In genomic region chr6:136428412-136428811, GRCm38 (mm10) we compare ENCODE assay signal across 26 mouse cellular contexts. TPM values are rescaled to one million over a fixed set of nuclear protein-coding genes. Genes with fewer than 3 reads are reported as not detected.
DNase-seq lines count a peak whose midpoint lies in the region; ATAC-seq and TF ChIP-seq lines count a peak whose summit lies in the region.
"Had no signal": no experiment of that assay in that cellular context is flagged by ENCODE, and none has a peak within 500 bp of the region (broad histone marks: within the 10 kb centered on the region; RNA-seq: fewer than 3 reads in every experiment).

No protein-coding gene starts in this region.

- peak; percentile 14 for DNase-seq in heart, adult 11 months
- DNase-seq in heart, adult 9 months (ENCODE audit: low spot score in 2 of 2), result no peak
- peak; percentile 6 for DNase-seq in heart, embryonic 10.5 days (ENCODE audit: low spot score)
- no peak for DNase-seq in heart, postnatal 36 days
- DNase-seq in liver, adult 2 months (ENCODE audit: extremely low read depth, low read depth, low spot score), result peak; percentile 57
- no peak for DNase-seq in liver, embryonic 11.5 days (ENCODE audit: low spot score)
- no peak for DNase-seq in liver, postnatal 0 days
- DNase-seq in liver, result no peak
- DNase-seq: adrenal gland, adult 2 months; adrenal gland, adult 8-10 months; adrenal gland, postnatal 10 days; adrenal gland, postnatal 14 days; adrenal gland, postnatal 25 days; adrenal gland, postnatal 36 days; B cell, adult 2 months; cerebellum, adult 11 months; cerebellum, adult 11-12 months had no signal

- no peaks in the 10 kb centered on the region for H3K9me3 ChIP-seq in heart, embryonic 10.5 days
- no peaks in the 10 kb centered on the region for H3K9me3 ChIP-seq in liver, embryonic 11.5 days (ENCODE audit: control insufficient read depth, low read length)
- no peaks in the 10 kb centered on the region for H3K9me3 ChIP-seq in liver, postnatal 0 days (ENCODE audit: low read length)
- H3K9me3 ChIP-seq: G1E had no signal

- 82% methylated on average over 5 of the region's 5 CpGs for WGBS in heart, embryonic 10.5 days
- whole genome bisulfite sequencing in liver, adult 2 months, result 33% methylated on average over 5 of the region's 5 CpGs
- WGBS in liver, embryonic 11.5 days, result 86% methylated on average over 5 of the region's 5 CpGs
- WGBS in liver, postnatal 0 days (ENCODE audit: insufficient replicate concordance), result 75% methylated on average over 5 of the region's 5 CpGs

- H3K4me1 ChIP-seq in heart, embryonic 10.5 days, result peaks cover 10% of the 10 kb centered on the region
- H3K4me1 ChIP-seq in liver, adult 2 months (ENCODE audit: control insufficient read depth, insufficient read depth, low read length), result peaks cover 3% of the 10 kb centered on the region
- H3K4me1 ChIP-seq in liver, embryonic 11.5 days (replicated peaks; ENCODE audit: control insufficient read depth, insufficient read depth, low read length), result no peaks in the 10 kb centered on the region
- H3K4me1 ChIP-seq in liver, postnatal 0 days (ENCODE audit: insufficient read depth), result no peaks in the 10 kb centered on the region

- ATAC-seq in liver, embryonic 11.5 days (replicated peaks; ENCODE audit: low FRiP score), result no peak
- ATAC-seq in liver, postnatal 0 days, result peak; percentile 57
- ATAC-seq: activated CD4-positive, CD25-positive, alpha-beta regulatory T cell, adult 4 months; CD4-positive, CD25-positive, alpha-beta regulatory T cell, adult 4 months; Patski had no signal

- no peak for TF ChIP-seq EP300 in liver, postnatal 0 days (IDR thresholded peaks at IDR 0.05; ENCODE audit: low read depth)

- H3K79me2 ChIP-seq in liver, adult 2 months (ENCODE audit: control insufficient read depth, insufficient read depth, low read length), result no peaks in the 10 kb centered on the region

- H3K27me3 ChIP-seq in heart, embryonic 10.5 days (ENCODE audit: insufficient read depth, poor library complexity, severe bottlenecking), result no peaks in the 10 kb centered on the region
- H3K27me3 ChIP-seq in liver, adult 2 months (ENCODE audit: control insufficient read depth, insufficient read depth, low read length), result no peaks in the 10 kb centered on the region
- H3K27me3 ChIP-seq in liver, embryonic 11.5 days (replicated peaks; ENCODE audit: control insufficient read depth, insufficient read depth, low read length), result no peaks in the 10 kb centered on the region
- no peaks in the 10 kb centered on the region for H3K27me3 ChIP-seq in liver, postnatal 0 days (ENCODE audit: insufficient read depth, low read length)
- H3K27me3 ChIP-seq: CH12.LX, Patski had no signal

- no peak overlapping the region for H3K4me3 ChIP-seq in heart, embryonic 10.5 days
- H3K4me3 ChIP-seq in liver, adult 2 months (ENCODE audit: insufficient read depth, low read depth, low read length), result no peak overlapping the region
- no peak overlapping the region for H3K4me3 ChIP-seq in liver, embryonic 11.5 days (ENCODE audit: low read depth, low read length)
- H3K4me3 ChIP-seq in liver, postnatal 0 days (ENCODE audit: low read depth, low read length), result no peak overlapping the region

- no peaks in the 10 kb centered on the region for H3K36me3 ChIP-seq in heart, embryonic 10.5 days
- no peaks in the 10 kb centered on the region for H3K36me3 ChIP-seq in liver, adult 2 months (ENCODE audit: control insufficient read depth, insufficient read depth, low read length)
- H3K36me3 ChIP-seq in liver, embryonic 11.5 days (ENCODE audit: control insufficient read depth, insufficient read depth, low read length), result no peaks in the 10 kb centered on the region
- no peaks in the 10 kb centered on the region for H3K36me3 ChIP-seq in liver, postnatal 0 days (replicated peaks; ENCODE audit: insufficient read depth, low read length)
- H3K36me3 ChIP-seq: G1E had no signal

- no peak overlapping the region for H3K27ac ChIP-seq in heart, embryonic 10.5 days
- H3K27ac ChIP-seq in liver, adult 2 months (replicated peaks; ENCODE audit: insufficient read depth, low read depth, low read length), result no peak overlapping the region
- no peak overlapping the region for H3K27ac ChIP-seq in liver, embryonic 11.5 days (ENCODE audit: low read depth, low read length)
- no peak overlapping the region for H3K27ac ChIP-seq in liver, postnatal 0 days (ENCODE audit: low read depth)

- TF ChIP-seq CTCF in liver, adult 2 months (IDR thresholded peaks at IDR 0.05; ENCODE audit: low read depth, low read length), result no peak
- no peak for TF ChIP-seq CTCF in liver, postnatal 0 days (IDR thresholded peaks at IDR 0.05; ENCODE audit: low read depth)

- TF ChIP-seq POLR2A in liver, adult 2 months (IDR thresholded peaks at IDR 0.05; ENCODE audit: extremely low read depth, insufficient read depth, low read length), result no peak

- intact Hi-C loops in heart, postnatal 36 days (cut with DNase I), result no loop called here

- H3K4me2 ChIP-seq in liver, embryonic 11.5 days, result no peak overlapping the region
- H3K4me2 ChIP-seq in liver, postnatal 0 days (ENCODE audit: low read depth, low read length), result no peak overlapping the region

- no peak overlapping the region for H3K9ac ChIP-seq in liver, adult 2 months (ENCODE audit: low read depth, low read length)
- no peak overlapping the region for H3K9ac ChIP-seq in liver, embryonic 11.5 days (ENCODE audit: low read depth, low read length)
- no peak overlapping the region for H3K9ac ChIP-seq in liver, postnatal 0 days (replicated peaks)

RNA-seq across cellular contexts. Expression of gene E330021D16Rik, which starts 13.0 kb away (rescaled TPM):
- 0.11 TPM in 1 of 2 replicates, not detected in the other for polyA plus RNA-seq in heart, embryonic 10.5 days (2016; fragmentation: Nextera tagmentation; extraction: Ambion mirVana)
- not detected for total RNA-seq in heart, postnatal 36 days (2021)
- not detected in 2 replicates for total RNA-seq in liver, adult 2 months (2014; rRNA removed)
- 0.07 TPM in 1 of 2 replicates, not detected in the other for polyA plus RNA-seq in liver, adult 2 months (2012; rRNA removed)
- polyA plus RNA-seq in liver, embryonic 11.5 days (2014; fragmentation: Nextera tagmentation; extraction: Ambion mirVana), result not detected in 2 replicates
- polyA plus RNA-seq in liver, postnatal 0 days (2015; fragmentation: Nextera tagmentation; extraction: Ambion mirVana), result 0.47 and 0.67 TPM in 2 replicates
- total RNA-seq: adrenal gland, adult 18-20 months; adrenal gland, adult 2 months; adrenal gland, adult 8-10 months; adrenal gland, postnatal 10 days; adrenal gland, postnatal 14 days; adrenal gland, postnatal 25 days; adrenal gland, postnatal 36 days; CH12.LX; MEL had no signal
- polyA plus RNA-seq: adrenal gland, adult 2 months; brain, embryonic 14.5 days; C2C12; G1E; Patski had no signal

Comparison
In these comparisons a context has a peak if more than half of its experiments do, and no peak if none do; other contexts are left out.
1. DNase-seq: peak in heart, adult 11 months (single experiment), heart, embryonic 10.5 days (single experiment) and liver, adult 2 months (single experiment); none in heart, adult 9 months (0 of 2), heart, postnatal 36 days (0 of 2), liver, embryonic 11.5 days (single experiment), liver, postnatal 0 days (single experiment) and liver (single experiment).